Mouse (Mus musculus) liver, postnatal 0 days (tissue): ENCODE measurements around the gene Scaf4.

ENCODE experiments used
- CTCF ChIP-seq: sonication (generic); IDR thresholded peaks from 2 replicates; pipeline ENCODE4 v1.5.1; 2016; ENCODE audit warnings: antibody characterized with exemption, low read depth
- EP300 ChIP-seq: IDR thresholded peaks from 2 replicates; pipeline ENCODE4 v1.6.1; 2016; ENCODE audit warnings: antibody characterized with exemption, low read depth, mild to moderate bottlenecking

- no peak for TF ChIP-seq CTCF
- TF ChIP-seq EP300: no peak
Observed at GRCm38 (mm10) chr16:90216414-90216813, 67.9 kb downstream of the Scaf4 start.
